Mouse (Mus musculus): Measurements from ENCODE around the gene Gja4. TPM values are rescaled to one million over a fixed set of nuclear protein-coding genes. Genes with fewer than 3 reads are reported as not detected.

Gene Gja4
- total RNA-seq, 1 experiment from 2014 or later: not detected

- ATAC-seq (replicated peaks; ENCODE audit: insufficient number of reproducible peaks, low FRiP score, low TSS enrichment, poor library complexity, severe bottlenecking): no peak
Observed at GRCm38 (mm10) chr4:127263438-127264182, 50.2 kb downstream of the Gja4 start.

DNA sequence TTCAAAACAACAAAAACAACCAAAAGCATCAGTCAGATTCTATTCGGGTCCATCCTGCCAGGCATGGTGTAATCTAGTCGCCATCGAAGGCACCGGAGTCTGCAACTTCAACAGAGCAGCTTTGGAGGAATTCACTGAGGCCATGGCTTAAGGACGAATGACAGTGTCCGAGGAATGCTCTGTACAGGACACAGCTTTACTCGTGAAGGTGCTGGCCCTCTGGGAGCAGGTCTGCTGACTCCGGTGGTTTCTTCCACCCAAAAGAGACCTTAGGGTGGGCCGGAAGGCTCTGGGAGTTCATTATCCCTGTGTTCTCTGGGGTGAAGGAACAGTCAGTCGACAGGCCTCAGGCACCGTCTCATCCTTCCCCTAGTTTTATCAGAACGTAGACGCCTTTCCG, 52.2 kb downstream of the Gja4 start:
- no peak for ATAC-seq (replicated peaks; ENCODE audit: insufficient number of reproducible peaks, low FRiP score, low TSS enrichment, poor library complexity, severe bottlenecking)

Other genes with a start within 250 kb of the Gja4 start
- 17.8 to 25.9 TPM (median 22.6 TPM) in 3 replicates for gene Zmym6, start 236.7 kb downstream of the Gja4 start, total RNA-seq (2017)
- gene Tmem35b, start 190.3 kb downstream of the Gja4 start, total RNA-seq (2017): 9.9 to 15.1 TPM (median 12.5 TPM) in 3 replicates
- not detected in 3 replicates for gene Dlgap3, start 144.8 kb downstream of the Gja4 start, total RNA-seq (2017)
- gene Smim12, start 70.3 kb downstream of the Gja4 start, total RNA-seq (2017): 32.2 to 42.3 TPM (median 32.9 TPM) in 3 replicates
- not detected in 3 replicates for gene Gjb3, start 16.8 kb upstream of the Gja4 start, total RNA-seq (2017)
- gene Gjb4, start 40.0 kb upstream of the Gja4 start, total RNA-seq (2017): not detected in 3 replicates
- gene Gjb5, start 44.1 kb upstream of the Gja4 start, total RNA-seq (2017): not detected in 3 replicates

All from monocyte, adult 5-6 weeks (primary cell).